Mouse (Mus musculus) hindbrain, embryonic 12.5 days (tissue): ENCODE results near the gene Caln1. TPM values are rescaled to one million over a fixed set of nuclear protein-coding genes. Genes with fewer than 3 reads are reported as not detected.
"Not testable (repeated sequence)": the region's sequence is repeated elsewhere in the genome, so short reads cannot be mapped to it uniquely, and the experiment has no call there.

Experiments
- ATAC-seq: fragments of 200-750 bp; cut with Nextera tagmentation; 2 replicates; pipeline ENCODE4 v1.8.0; 2017; ENCODE audit warnings: moderate TSS enrichment; ENCODE audit not compliant: low FRiP score
- H3K27ac ChIP-seq: fragments of 300-500 bp; sonication (generic); 2 replicates; pipeline ENCODE4 v1.5.1; 2016; ENCODE audit warnings: mild to moderate bottlenecking
- H3K27me3 ChIP-seq: fragments of 300-500 bp; sonication (generic); 2 replicates; pipeline ENCODE4 v1.6.1; 2016; ENCODE audit warnings: mild to moderate bottlenecking
- H3K36me3 ChIP-seq: fragments of 300-500 bp; sonication (generic); 2 replicates; pipeline ENCODE4 v1.6.1; 2016; ENCODE audit warnings: mild to moderate bottlenecking
- H3K4me1 ChIP-seq: fragments of 300-500 bp; sonication (generic); 2 replicates; pipeline ENCODE4 v1.6.1; 2016
- H3K4me2 ChIP-seq: fragments of 300-500 bp; sonication (generic); replicated peaks from 2 replicates; pipeline ENCODE4 v1.6.1; 2016; ENCODE audit warnings: mild to moderate bottlenecking
- H3K4me3 ChIP-seq: fragments of 300-500 bp; sonication (generic); 2 replicates; pipeline ENCODE4 v1.5.1; 2016; ENCODE audit warnings: mild to moderate bottlenecking
- H3K9ac ChIP-seq: fragments of 300-500 bp; sonication (generic); 2 replicates; pipeline ENCODE4 v1.6.1; 2016; ENCODE audit warnings: mild to moderate bottlenecking, moderate library complexity
- H3K9me3 ChIP-seq: fragments of 300-500 bp; sonication (generic); replicated peaks from 2 replicates; pipeline ENCODE4 v1.6.1; 2016; ENCODE audit warnings: mild to moderate bottlenecking
- WGBS: fragments of 180-500 bp; shearing (Covaris S2); methylation state at CpG from one replicate; pipeline ENCODE4 v1.1.7; 2016; 5-methylcytosine and 5-hydroxymethylcytosine counted together
- polyA plus RNA-seq: library from polyadenylated mRNA; unstranded; fragments of >200 nt; fragmentation: Nextera tagmentation; extraction: Ambion mirVana; gene quantifications from 2 replicates; pipeline ENCODE4 v1.2.1, GENCODE M21; 2016

Caln1 gene
- polyA plus RNA-seq, 1 experiment from 2014 or later, result 2.9 TPM

DNA sequence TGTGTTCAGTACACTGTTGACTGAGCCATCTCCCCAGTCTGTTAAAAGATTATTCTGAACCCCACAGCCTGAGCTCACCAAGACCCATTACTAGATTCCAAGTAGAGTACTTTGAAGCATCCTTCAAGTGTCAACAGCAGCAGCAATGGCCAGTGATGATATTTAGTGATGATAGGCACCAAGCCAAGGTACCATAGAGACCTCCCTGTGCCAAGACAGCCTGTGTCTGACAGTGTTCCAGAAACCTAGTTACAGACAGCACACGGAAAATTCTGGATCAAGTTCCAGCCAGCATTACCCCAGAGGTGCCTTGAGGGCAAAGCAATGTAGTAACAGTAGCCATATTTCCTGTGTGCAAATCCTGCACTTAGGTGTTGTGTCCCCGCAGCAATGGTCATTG, 208.3 kb downstream of the Caln1 start:
- Histone ChIP-seq H3K9ac (no peak overlapping the region), H3K4me1 (no peaks in the 10 kb centered on the region), H3K36me3 (no peaks in the 10 kb centered on the region), H3K4me2 (no peak overlapping the region), H3K4me3 (no peak overlapping the region), H3K27me3 (no peaks in the 10 kb centered on the region), H3K9me3 (no peaks in the 10 kb centered on the region), H3K27ac (no peak overlapping the region)
- ATAC-seq, result no peak
- 90% methylated on average over 2 of the region's 2 CpGs for WGBS

DNA sequence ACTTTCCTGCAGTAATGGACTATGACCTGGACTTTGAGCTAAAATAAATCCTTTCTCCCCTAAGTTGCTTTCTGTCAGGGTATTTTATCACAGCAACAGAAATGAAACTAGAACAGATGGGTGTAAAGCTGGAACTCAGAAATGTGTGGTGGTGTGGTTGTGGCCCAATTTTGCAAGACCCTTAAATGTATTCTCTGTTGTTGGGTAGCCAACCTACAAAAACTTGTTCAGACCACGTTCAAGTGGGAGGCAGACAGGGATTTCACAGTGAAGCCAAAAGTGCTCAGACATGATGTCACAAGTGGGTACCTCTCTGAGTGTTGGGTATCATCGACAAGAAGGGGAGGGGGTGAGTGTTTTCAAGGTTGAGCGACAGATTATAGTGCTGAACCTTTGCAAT, 214.8 kb downstream of the Caln1 start:
- no peaks in the 10 kb centered on the region for H3K36me3 ChIP-seq
- WGBS, result 86% methylated on average over 3 of the region's 3 CpGs
- H3K4me2 ChIP-seq, result no peak overlapping the region
- H3K9me3 ChIP-seq, result no peaks in the 10 kb centered on the region
- no peaks in the 10 kb centered on the region for H3K27me3 ChIP-seq
- no peak overlapping the region for H3K4me3 ChIP-seq
- H3K9ac ChIP-seq, result no peak overlapping the region
- no peaks in the 10 kb centered on the region for H3K4me1 ChIP-seq
- ATAC-seq, result no peak
- H3K27ac ChIP-seq, result no peak overlapping the region

DNA sequence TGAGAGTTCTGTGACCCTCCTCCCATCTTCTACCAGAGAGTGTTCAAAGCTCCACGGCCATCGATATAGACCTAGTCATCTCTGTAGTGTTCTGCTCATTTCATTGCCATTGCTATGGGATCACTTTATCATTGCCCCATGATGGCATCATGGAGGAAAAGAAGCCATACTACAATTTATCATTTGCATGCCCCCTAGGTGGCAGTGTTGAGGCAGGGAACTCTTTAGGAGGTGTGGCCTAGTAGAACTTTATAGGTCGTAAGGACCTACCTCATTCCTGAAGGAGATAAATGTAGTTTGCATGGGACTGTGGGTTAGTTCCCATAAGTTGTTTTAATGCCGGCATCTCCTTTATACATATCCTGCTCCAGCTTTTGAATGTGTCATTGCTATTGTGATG, 217.0 kb downstream of the Caln1 start:
- Histone ChIP-seq H3K27me3 (no peaks in the 10 kb centered on the region), H3K9ac (no peak overlapping the region)
- 96% methylated on average over 4 of the region's 4 CpGs for WGBS

DNA sequence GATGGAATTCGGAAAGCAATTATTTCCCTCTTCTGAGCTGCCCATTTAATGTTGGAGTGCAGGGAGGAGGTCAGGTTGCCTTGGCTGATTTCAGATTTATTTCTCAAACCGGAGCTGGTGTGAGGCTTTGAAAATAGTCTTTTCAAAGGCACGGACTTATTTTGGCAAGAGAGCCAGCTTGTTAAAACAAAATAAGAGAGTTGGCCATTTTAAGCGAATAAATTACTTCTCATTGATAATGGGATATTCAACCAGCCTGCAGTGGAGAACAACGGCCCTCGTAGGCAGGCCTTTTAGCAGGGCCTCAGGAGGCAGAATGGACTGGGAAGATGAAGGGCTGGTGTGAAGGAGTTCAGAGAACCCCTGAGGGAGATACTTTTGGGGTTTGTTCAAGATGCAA, 227.3 kb downstream of the Caln1 start:
- Histone ChIP-seq H3K27ac (no peak overlapping the region), H3K4me1 (no peaks in the 10 kb centered on the region), H3K9me3 (no peaks in the 10 kb centered on the region), H3K4me3 (no peak overlapping the region), H3K36me3 (no peaks in the 10 kb centered on the region), H3K4me2 (no peak overlapping the region), H3K9ac (no peak overlapping the region), H3K27me3 (no peaks in the 10 kb centered on the region)
- ATAC-seq, result no peak
- WGBS, result 58% methylated on average over 6 of the region's 6 CpGs

More for the DNA sequence above, 217.0 kb downstream of the Caln1 start:
- no peaks in the 10 kb centered on the region for H3K9me3 ChIP-seq
- ATAC-seq, result no peak
- no peak overlapping the region for H3K4me2 ChIP-seq
- no peak overlapping the region for H3K27ac ChIP-seq
- H3K4me3 ChIP-seq, result no peak overlapping the region
- H3K4me1 ChIP-seq, result no peaks in the 10 kb centered on the region
- H3K36me3 ChIP-seq, result no peaks in the 10 kb centered on the region

DNA sequence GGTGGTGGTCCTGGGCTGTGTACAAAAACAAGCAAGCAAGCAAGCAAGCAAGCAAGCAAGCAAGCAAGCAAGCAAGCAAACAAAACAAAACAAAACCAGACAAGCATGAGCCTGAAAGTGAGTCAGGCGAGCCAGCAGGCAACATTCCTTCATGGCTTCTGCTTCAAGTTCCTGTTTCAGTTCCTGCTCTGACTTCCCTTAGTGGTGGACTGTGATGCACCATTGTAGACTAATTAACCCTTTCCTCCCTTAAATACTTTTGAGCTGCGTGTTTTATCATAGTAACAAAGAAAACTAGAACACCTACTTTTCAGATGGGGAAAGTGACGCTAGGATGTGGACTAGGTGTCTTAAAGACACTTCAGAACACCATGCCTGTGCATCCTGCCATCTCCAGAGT, 244.4 kb downstream of the Caln1 start:
- H3K4me2 ChIP-seq, result no peak overlapping the region
- no peak overlapping the region for H3K27ac ChIP-seq
- H3K36me3 ChIP-seq, result no peaks in the 10 kb centered on the region
- no peak overlapping the region for H3K4me3 ChIP-seq
- ATAC-seq, result no peak
- 84% methylated on average over 3 of the region's 3 CpGs for WGBS
- 0 out of 2 replicates have a peak, but pooled peaks cover 3% of the 10 kb centered on the region for H3K9me3 ChIP-seq
- H3K27me3 ChIP-seq, result no peaks in the 10 kb centered on the region
- no peak overlapping the region for H3K9ac ChIP-seq
- peaks cover 6% of the 10 kb centered on the region; the same call in 1 of the 2 replicates for H3K4me1 ChIP-seq

DNA sequence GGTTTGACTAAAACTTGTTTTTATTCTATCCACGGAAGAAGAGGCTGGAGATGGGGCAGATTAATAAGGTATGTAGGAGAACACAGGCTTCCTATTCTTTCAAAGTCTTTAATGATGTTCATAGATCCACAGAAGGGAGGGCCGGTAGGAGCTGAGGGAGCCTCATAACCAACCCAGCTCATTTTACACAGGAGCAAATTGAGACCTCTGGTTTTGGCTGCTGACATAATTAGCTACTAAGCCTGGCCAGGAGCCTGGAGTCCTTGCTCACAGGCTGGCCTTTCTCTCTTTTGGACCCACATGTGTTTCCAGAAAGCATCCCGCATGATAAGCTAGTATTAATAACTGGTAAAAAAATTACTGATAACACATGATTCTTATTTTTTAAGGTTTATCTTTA, 245.0 kb downstream of the Caln1 start:
- Histone ChIP-seq H3K4me2 (no peak overlapping the region), H3K4me3 (no peak overlapping the region), H3K27me3 (no peaks in the 10 kb centered on the region), H3K9ac (no peak overlapping the region), H3K4me1 (peaks cover 6% of the 10 kb centered on the region; the same call in 1 of the 2 replicates), H3K9me3 (0 out of 2 replicates have a peak, but pooled peaks cover 3% of the 10 kb centered on the region), H3K27ac (no peak overlapping the region), H3K36me3 (no peaks in the 10 kb centered on the region)
- no peak for ATAC-seq
- 81% methylated on average over 3 of the region's 3 CpGs for WGBS

DNA sequence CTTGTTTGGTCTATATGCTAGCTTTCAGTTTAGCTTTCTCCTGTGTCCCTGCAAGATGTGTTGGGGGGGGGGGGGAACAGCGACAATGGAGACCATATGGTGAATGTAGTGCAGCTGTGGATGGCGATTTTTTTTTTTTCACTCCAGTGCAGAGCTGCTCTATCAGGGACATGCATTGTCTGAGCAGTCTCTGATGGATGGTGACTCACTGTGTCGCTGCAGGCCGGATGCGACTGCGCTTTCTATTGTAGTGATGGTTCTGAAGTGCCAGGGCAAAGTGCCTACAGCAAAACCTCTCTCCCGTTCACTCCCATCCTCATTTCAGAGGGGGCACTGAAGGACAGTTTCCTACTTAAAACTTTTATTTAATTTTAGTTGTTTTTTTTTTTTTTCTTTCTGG, 250.8 kb downstream of the Caln1 start:
- no peaks in the 10 kb centered on the region for H3K27me3 ChIP-seq
- peaks cover 6% of the 10 kb centered on the region for H3K4me1 ChIP-seq
- H3K9me3 ChIP-seq, result no peaks in the 10 kb centered on the region
- H3K4me2 ChIP-seq, result no peak overlapping the region
- H3K36me3 ChIP-seq, result no peaks in the 10 kb centered on the region
- H3K9ac ChIP-seq, result no peak overlapping the region
- 56% methylated on average over 7 of the region's 7 CpGs for WGBS
- no peak for ATAC-seq
- no peak overlapping the region for H3K4me3 ChIP-seq
- H3K27ac ChIP-seq, result no peak overlapping the region

DNA sequence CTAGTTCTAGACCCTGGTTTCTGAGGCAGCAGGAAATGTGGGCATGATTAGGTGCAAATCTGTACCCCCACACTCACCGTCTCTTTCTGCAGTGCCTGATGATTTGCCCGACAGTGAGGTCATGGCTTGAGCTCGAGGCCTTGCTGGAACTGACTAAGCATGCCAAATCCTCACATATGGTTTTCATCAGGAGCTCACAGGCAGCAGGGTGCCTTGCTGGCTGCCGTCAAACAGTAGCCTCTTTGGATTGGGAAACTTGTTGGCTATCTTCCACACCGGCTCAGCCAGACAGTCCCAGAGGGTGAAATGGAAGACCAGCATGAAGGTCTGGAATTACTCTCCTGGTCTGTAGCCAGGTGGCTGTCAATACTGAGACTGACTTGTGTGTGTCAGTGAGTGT, 254.0 kb downstream of the Caln1 start:
- Histone ChIP-seq H3K27ac (no peak overlapping the region), H3K9ac (no peak overlapping the region), H3K27me3 (no peaks in the 10 kb centered on the region), H3K4me3 (no peak overlapping the region), H3K9me3 (no peaks in the 10 kb centered on the region), H3K4me2 (no peak overlapping the region), H3K4me1 (no peaks in the 10 kb centered on the region; the same call in 1 of the 2 replicates), H3K36me3 (no peaks in the 10 kb centered on the region)
- ATAC-seq, result no peak
- 54% methylated on average over 5 of the region's 5 CpGs for WGBS

DNA sequence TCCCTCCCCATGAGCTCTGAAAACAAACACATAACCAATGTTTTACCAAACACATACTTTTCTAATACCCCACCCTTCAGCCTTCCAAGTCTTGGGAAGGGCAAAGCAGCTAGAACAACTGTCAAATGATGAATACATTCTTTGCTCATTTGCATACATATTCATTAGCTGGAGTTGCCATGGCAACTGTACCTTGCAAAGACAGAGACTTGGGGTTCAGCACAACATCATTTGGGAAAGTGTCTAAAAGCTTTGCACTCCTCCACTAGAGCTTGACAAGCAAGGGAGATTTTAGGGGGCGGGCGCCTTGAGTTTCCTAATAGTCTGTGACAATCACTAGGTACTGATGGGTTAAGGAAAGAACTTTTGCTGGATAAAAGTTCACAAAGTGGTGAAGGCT, 258.5 kb downstream of the Caln1 start:
- H3K27me3 ChIP-seq, result no peaks in the 10 kb centered on the region
- no peak overlapping the region for H3K4me3 ChIP-seq
- no peak overlapping the region for H3K9ac ChIP-seq
- no peaks in the 10 kb centered on the region for H3K9me3 ChIP-seq
- no peaks in the 10 kb centered on the region for H3K4me1 ChIP-seq
- no peak for ATAC-seq
- no peaks in the 10 kb centered on the region for H3K36me3 ChIP-seq
- WGBS, result 91% methylated on average over 2 of the region's 2 CpGs
- no peak overlapping the region for H3K4me2 ChIP-seq
- H3K27ac ChIP-seq, result no peak overlapping the region

DNA sequence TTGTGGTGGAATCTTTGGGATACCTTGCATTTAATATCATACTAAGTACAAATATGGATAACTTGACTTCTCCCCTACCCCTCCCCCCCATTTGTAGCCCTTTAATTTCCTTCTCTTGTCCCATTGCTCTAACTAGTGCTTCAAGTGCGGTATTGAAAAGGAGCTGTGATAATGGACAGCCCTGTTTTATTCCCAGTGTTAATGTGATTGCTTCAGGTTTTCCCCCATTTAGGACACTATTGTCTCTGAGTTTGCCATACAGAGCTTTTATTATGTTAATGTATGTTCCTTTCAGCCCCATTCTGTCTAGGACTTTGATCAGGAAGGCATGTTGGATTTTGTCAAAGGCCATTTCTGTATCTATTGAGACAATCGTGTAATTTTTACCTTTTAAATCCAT, 266.1 kb downstream of the Caln1 start:
- Histone ChIP-seq H3K27ac (no peak overlapping the region), H3K36me3 (no peaks in the 10 kb centered on the region), H3K9ac (no peak overlapping the region), H3K4me2 (no peak overlapping the region), H3K4me3 (no peak overlapping the region), H3K9me3 (no peaks in the 10 kb centered on the region), H3K27me3 (no peaks in the 10 kb centered on the region), H3K4me1 (no peaks in the 10 kb centered on the region)
- 41% methylated on average over 2 of the region's 2 CpGs for WGBS
- no peak for ATAC-seq

DNA sequence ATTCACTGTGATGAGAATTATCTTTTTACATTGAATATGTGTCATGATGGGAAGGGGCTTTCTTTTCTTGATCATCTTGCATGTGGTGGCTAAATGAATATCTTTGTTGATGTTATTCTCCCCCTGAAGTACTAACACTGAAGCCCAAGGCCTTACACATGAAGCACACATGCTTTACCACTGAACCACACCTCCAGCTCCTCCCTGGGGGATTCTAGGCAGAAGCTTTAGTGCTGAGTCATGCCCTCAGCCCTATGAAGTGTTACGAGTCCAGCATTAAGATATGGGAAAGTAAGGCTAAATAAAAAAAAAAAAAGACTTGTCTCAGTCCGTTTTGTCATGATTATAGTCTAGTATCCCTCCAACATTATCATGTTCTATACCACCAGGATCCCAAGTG, 272.6 kb downstream of the Caln1 start:
- WGBS, result 79% methylated on average over 2 of the region's 2 CpGs
- Histone ChIP-seq H3K9me3 (no peaks in the 10 kb centered on the region), H3K4me1 (no peaks in the 10 kb centered on the region), H3K4me3 (no peak overlapping the region), H3K27me3 (no peaks in the 10 kb centered on the region), H3K27ac (no peak overlapping the region), H3K36me3 (no peaks in the 10 kb centered on the region), H3K4me2 (no peak overlapping the region), H3K9ac (no peak overlapping the region)
- ATAC-seq, result no peak

DNA sequence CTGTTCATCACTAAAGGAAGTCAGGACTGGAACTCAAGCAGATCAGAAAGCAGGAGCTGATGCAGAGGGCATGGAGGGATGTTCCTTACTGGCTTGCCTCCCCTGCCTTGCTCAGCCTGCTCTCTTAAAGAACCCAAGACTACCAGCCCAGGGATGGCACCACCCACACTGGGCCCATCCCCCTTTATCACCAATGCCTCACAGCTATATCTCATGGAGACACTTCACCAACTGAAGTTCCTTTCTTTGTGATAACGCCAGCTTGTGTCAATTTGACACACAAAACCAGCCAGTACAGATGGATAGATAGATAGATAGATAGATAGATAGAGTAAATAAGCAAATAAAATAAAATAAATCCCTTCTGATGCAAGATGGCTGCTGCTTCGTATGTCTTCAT, 276.9 kb downstream of the Caln1 start:
- WGBS, result 94% methylated on average over 2 of the region's 2 CpGs
- H3K9me3 ChIP-seq, H3K4me3 ChIP-seq, H3K4me1 ChIP-seq, H3K4me2 ChIP-seq, ATAC-seq, H3K36me3 ChIP-seq, H3K27ac ChIP-seq, H3K9ac ChIP-seq, H3K27me3 ChIP-seq: not testable (repeated sequence)

DNA sequence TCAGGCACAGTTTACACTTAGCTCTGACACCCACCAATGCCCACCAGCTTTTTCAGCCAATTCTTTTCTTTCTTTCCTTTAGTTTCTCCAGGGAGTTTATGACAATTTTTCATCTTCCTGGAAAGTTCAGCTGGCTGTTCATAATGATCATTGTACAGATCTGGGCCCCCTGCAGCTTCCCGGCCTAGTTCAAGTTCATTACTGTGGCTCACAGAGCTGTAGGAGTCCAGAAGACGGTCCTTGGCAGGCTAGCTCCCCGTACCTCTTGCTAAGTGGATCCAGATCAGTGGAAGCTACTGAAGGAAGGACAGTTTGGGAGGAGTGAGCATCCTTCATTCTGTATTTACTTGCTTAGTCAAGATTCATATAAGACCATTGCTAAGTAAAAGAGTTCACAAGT, 288.9 kb downstream of the Caln1 start:
- ATAC-seq, result no peak
- WGBS, result 60% methylated on average over 3 of the region's 3 CpGs
- H3K9me3 ChIP-seq, result no peaks in the 10 kb centered on the region
- no peak overlapping the region for H3K4me2 ChIP-seq
- no peak overlapping the region for H3K27ac ChIP-seq
- no peaks in the 10 kb centered on the region for H3K36me3 ChIP-seq
- no peak overlapping the region for H3K9ac ChIP-seq
- H3K4me1 ChIP-seq, result no peaks in the 10 kb centered on the region
- H3K27me3 ChIP-seq, result no peaks in the 10 kb centered on the region
- no peak overlapping the region for H3K4me3 ChIP-seq

DNA sequence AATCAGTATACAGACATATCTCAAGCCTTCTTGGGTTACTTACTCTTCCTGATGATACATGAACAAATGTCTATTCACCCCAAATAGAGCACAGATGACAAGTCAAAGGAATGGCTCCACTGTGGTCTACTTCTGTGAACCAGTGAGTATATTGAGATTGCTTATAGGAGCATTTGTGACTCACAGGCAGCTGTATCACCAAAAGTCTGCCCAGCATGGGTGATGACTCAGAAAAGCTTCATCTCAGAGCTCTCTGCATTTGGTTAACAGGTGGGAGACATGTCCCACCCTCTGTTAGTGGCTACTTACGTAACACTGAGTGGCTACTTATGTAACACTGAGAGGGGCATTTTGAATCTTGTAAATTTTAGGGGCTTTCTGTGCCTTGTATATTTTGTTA, 296.8 kb downstream of the Caln1 start:
- ATAC-seq, result no peak
- H3K27me3 ChIP-seq, result no peaks in the 10 kb centered on the region

More for the DNA sequence above, 296.8 kb downstream of the Caln1 start:
- Histone ChIP-seq H3K4me1 (no peaks in the 10 kb centered on the region), H3K36me3 (no peaks in the 10 kb centered on the region), H3K9me3 (no peaks in the 10 kb centered on the region), H3K4me3 (no peak overlapping the region), H3K9ac (no peak overlapping the region), H3K4me2 (no peak overlapping the region), H3K27ac (no peak overlapping the region)
- WGBS, result 88% methylated on average over 1 of the region's 1 CpGs
